Mouse (Mus musculus): Measurements from ENCODE around the gene Mmp15. TPM values are rescaled to one million over a fixed set of nuclear protein-coding genes. Genes with fewer than 3 reads are reported as not detected.

Gene Mmp15
- polyA plus RNA-seq (2012; rRNA removed): 14.7 and 16.2 TPM in 2 replicates

DNA sequence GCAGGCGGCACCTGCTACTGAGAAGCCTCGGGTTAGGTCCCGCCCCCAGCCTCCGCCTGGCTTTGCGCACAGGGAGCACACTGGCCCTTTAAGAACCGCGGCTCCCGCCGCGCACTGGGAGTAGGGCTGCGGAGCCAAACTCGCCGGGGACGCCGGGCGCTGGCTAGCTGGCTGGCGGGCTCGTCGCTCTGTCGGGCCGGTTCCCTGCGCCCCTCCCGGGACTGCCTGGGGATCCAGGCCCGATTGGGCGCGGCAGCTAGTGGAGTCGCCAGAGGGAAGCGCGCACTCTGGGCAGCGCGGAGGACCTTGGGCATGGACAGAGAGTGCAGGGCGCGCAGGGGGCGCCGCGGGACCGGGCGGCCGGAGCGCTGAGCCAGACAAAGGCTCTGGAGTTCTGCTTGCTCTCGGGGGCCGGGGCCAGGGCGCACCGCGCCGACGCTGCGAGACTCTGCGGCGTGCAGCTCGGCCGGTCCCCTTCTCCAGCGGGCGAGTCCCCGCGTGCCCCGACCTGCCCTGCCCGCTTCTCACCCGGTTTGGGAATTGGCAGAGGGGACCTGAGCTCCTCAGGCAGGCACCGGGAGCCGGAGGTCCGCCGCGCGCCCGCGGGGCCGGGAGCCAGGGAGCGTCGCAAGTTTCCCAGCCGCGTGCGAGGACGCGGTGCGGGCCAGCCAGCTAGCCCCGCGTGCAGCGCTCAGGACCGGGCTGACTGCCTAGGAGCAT lies at the start of gene Mmp15:
TSS of gene Mmp15 (plus strand) at position 118 of the 720 bp plus-strand sequence.
- Histone ChIP-seq H3K27ac (ENCODE audit: control insufficient read depth, insufficient read depth, low read length) (no peak within 1 kb of the TSS), H3K27me3 (ENCODE audit: control insufficient read depth, insufficient read depth, low read length) (peaks cover 6% of the 10 kb centered on the region), H3K36me3 (ENCODE audit: control insufficient read depth, insufficient read depth, low read length) (no peaks in the 10 kb centered on the region), H3K4me3 (ENCODE audit: control insufficient read depth, insufficient read depth, low read length) (peak within 1 kb of the TSS; percentile 20), H3K4me1 (replicated peaks; ENCODE audit: control insufficient read depth, insufficient read depth, low read length) (peaks cover 27% of the 10 kb centered on the region)
- TF ChIP-seq CTCF (IDR thresholded peaks at IDR 0.05; ENCODE audit: borderline replicate concordance, control insufficient read depth, extremely low read depth, insufficient read depth, low read length, poor library complexity): no peak
- no peak for TF ChIP-seq POLR2A (IDR thresholded peaks at IDR 0.05; ENCODE audit: control insufficient read depth, extremely low read depth, insufficient read depth, low read length, poor library complexity)
- peak; percentile 30 for DNase-seq
- under 1% methylated on average over 80 of the region's 80 CpGs for WGBS

DNA sequence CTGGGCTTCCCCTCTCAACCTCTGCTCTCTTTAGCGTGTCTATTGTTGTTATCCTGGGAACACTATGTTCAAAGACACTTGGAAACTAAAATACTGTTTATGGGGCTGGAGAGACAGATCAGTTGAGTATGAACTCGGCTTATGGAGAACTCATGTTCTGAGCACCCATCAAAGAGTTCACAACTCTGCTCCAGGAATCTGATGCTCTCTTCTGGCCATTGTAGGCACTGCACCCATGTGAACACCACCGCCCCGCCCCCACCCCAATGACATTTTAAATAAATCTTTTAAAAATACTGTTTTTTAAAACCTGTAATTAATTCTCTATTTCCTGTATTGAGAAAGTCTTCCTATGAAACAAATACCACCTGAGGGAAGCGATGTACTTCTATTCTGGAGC lies 49.7 kb upstream of the Mmp15 start:
- no peak overlapping the region for H3K4me3 ChIP-seq (ENCODE audit: control insufficient read depth, insufficient read depth, low read length)
- no peaks in the 10 kb centered on the region for H3K36me3 ChIP-seq (ENCODE audit: control insufficient read depth, insufficient read depth, low read length)
- H3K27me3 ChIP-seq (ENCODE audit: control insufficient read depth, insufficient read depth, low read length): no peaks in the 10 kb centered on the region
- H3K4me1 ChIP-seq (replicated peaks; ENCODE audit: control insufficient read depth, insufficient read depth, low read length): no peaks in the 10 kb centered on the region
- TF ChIP-seq POLR2A (IDR thresholded peaks at IDR 0.05; ENCODE audit: control insufficient read depth, extremely low read depth, insufficient read depth, low read length, poor library complexity) (no peak), CTCF (IDR thresholded peaks at IDR 0.05; ENCODE audit: borderline replicate concordance, control insufficient read depth, extremely low read depth, insufficient read depth, low read length, poor library complexity) (no peak)
- peak; percentile 48 for DNase-seq
- H3K27ac ChIP-seq (ENCODE audit: control insufficient read depth, insufficient read depth, low read length): no peak overlapping the region
- 14% methylated on average over 5 of the region's 5 CpGs for WGBS

DNA sequence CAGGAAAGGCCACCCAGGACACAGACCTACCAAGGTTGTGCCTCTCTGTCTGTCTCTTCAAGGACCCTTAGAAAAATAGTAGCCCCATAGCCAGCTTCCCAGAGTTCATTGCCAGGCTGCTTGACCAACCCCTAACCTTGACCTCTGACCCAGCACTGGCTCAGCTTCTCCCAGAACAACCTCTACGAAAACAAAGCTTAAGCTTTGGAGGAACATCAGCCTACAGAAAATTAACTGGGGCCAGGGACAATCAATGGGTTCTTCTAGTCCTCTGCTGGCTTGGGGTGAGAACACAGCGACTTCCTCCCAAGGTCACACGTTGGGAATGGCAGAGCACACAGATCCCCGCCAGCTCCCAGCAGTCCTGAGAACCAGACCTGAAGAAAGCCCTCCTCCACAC lies 46.5 kb upstream of the Mmp15 start:
- WGBS: 84% methylated on average over 4 of the region's 4 CpGs
- H3K27ac ChIP-seq (ENCODE audit: control insufficient read depth, insufficient read depth, low read length): no peak overlapping the region
- no peaks in the 10 kb centered on the region for H3K4me1 ChIP-seq (replicated peaks; ENCODE audit: control insufficient read depth, insufficient read depth, low read length)
- DNase-seq: no peak
- H3K36me3 ChIP-seq (ENCODE audit: control insufficient read depth, insufficient read depth, low read length): no peaks in the 10 kb centered on the region
- no peak for TF ChIP-seq CTCF (IDR thresholded peaks at IDR 0.05; ENCODE audit: borderline replicate concordance, control insufficient read depth, extremely low read depth, insufficient read depth, low read length, poor library complexity)
- no peak for TF ChIP-seq POLR2A (IDR thresholded peaks at IDR 0.05; ENCODE audit: control insufficient read depth, extremely low read depth, insufficient read depth, low read length, poor library complexity)
- no peaks in the 10 kb centered on the region for H3K27me3 ChIP-seq (ENCODE audit: control insufficient read depth, insufficient read depth, low read length)
- H3K4me3 ChIP-seq (ENCODE audit: control insufficient read depth, insufficient read depth, low read length): no peak overlapping the region

DNA sequence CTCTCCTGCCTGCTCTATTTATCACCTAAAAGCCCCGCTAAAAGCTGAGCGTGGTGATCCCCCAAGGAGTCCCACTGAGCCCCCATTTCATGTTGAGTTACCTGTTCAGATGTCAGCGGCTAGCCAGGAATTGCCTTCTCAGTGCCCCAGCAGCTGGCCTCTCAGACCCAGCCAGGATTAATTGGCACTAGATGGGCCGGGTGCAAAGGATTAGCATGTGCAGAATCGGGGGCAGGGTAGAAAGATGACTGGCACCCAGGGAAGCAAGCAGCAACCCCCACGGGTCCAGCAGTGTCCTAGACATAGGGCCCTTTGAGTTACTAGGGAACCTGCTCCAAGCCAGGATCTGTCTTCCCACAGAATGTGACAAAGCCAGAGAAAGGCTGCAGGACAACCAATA lies 45.6 kb upstream of the Mmp15 start, which contains the start of gene Cngb1:
TSS of gene Cngb1 (minus strand) at position 155 of the 400 bp plus-strand sequence.
- H3K36me3 ChIP-seq (ENCODE audit: control insufficient read depth, insufficient read depth, low read length): no peaks in the 10 kb centered on the region
- WGBS: 82% methylated on average over 6 of the region's 6 CpGs
- no peaks in the 10 kb centered on the region for H3K27me3 ChIP-seq (ENCODE audit: control insufficient read depth, insufficient read depth, low read length)
- H3K4me3 ChIP-seq (ENCODE audit: control insufficient read depth, insufficient read depth, low read length): no peak within 1 kb of the TSS
- TF ChIP-seq CTCF (IDR thresholded peaks at IDR 0.05; ENCODE audit: borderline replicate concordance, control insufficient read depth, extremely low read depth, insufficient read depth, low read length, poor library complexity) (no peak), POLR2A (IDR thresholded peaks at IDR 0.05; ENCODE audit: control insufficient read depth, extremely low read depth, insufficient read depth, low read length, poor library complexity) (no peak)
- H3K4me1 ChIP-seq (replicated peaks; ENCODE audit: control insufficient read depth, insufficient read depth, low read length): no peaks in the 10 kb centered on the region
- H3K27ac ChIP-seq (ENCODE audit: control insufficient read depth, insufficient read depth, low read length): no peak within 1 kb of the TSS
- no peak for DNase-seq

DNA sequence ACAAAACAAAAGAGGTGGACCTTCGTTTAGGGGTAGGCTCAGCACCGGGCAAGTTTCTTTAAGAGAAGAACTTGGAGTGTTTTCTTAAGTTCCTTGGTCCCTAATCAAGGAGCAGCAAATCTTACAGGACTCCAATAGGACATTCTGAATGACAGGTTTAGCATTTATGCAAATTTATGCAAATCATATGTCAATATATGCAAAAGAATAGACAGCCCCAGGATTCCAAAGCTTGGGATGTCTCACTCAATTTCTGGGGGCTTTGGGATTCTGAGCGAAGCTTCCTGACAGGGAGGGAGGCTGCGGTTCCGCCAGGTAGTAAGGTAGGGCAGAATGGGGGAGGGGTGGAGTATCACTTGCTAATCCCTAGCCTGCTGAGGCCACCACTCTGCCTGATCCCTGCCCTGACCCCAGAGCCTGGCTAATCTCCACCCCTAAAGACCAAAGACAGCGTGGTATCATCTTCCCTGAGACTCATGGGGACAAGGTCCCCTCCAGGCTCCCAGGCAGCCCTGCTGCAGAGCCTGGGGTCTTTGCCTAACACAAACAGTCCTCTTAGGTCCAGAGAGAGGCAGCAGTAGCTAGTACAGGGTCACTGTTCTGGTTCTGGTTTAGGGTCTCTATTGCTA lies 41.6 kb upstream of the Mmp15 start, which contains the start of gene Tepp:
TSS of gene Tepp (plus strand) at position 225 of the 629 bp plus-strand sequence.
- no peak within 1 kb of the TSS for H3K4me3 ChIP-seq (ENCODE audit: control insufficient read depth, insufficient read depth, low read length)
- no peaks in the 10 kb centered on the region for H3K27me3 ChIP-seq (ENCODE audit: control insufficient read depth, insufficient read depth, low read length)
- no peak within 1 kb of the TSS for H3K27ac ChIP-seq (ENCODE audit: control insufficient read depth, insufficient read depth, low read length)
- H3K4me1 ChIP-seq (replicated peaks; ENCODE audit: control insufficient read depth, insufficient read depth, low read length): no peaks in the 10 kb centered on the region
- TF ChIP-seq CTCF (IDR thresholded peaks at IDR 0.05; ENCODE audit: borderline replicate concordance, control insufficient read depth, extremely low read depth, insufficient read depth, low read length, poor library complexity) (no peak), POLR2A (IDR thresholded peaks at IDR 0.05; ENCODE audit: control insufficient read depth, extremely low read depth, insufficient read depth, low read length, poor library complexity) (no peak)
- H3K36me3 ChIP-seq (ENCODE audit: control insufficient read depth, insufficient read depth, low read length): no peaks in the 10 kb centered on the region
- 94% methylated on average over 6 of the region's 6 CpGs for WGBS
- DNase-seq: no peak

GRCm38 (mm10) chr8:95312836-95313235 lies 39.2 kb upstream of the Mmp15 start:
- Histone ChIP-seq H3K36me3 (ENCODE audit: control insufficient read depth, insufficient read depth, low read length) (no peaks in the 10 kb centered on the region), H3K27me3 (ENCODE audit: control insufficient read depth, insufficient read depth, low read length) (no peaks in the 10 kb centered on the region), H3K4me3 (ENCODE audit: control insufficient read depth, insufficient read depth, low read length) (no peak overlapping the region), H3K27ac (ENCODE audit: control insufficient read depth, insufficient read depth, low read length) (no peak overlapping the region), H3K4me1 (replicated peaks; ENCODE audit: control insufficient read depth, insufficient read depth, low read length) (no peaks in the 10 kb centered on the region)
- WGBS: 80% methylated on average over 18 of the region's 18 CpGs
- DNase-seq: no peak
- TF ChIP-seq CTCF (IDR thresholded peaks at IDR 0.05; ENCODE audit: borderline replicate concordance, control insufficient read depth, extremely low read depth, insufficient read depth, low read length, poor library complexity) (no peak), POLR2A (IDR thresholded peaks at IDR 0.05; ENCODE audit: control insufficient read depth, extremely low read depth, insufficient read depth, low read length, poor library complexity) (no peak)

Data from thymus, adult 2 months (tissue).